Mouse (Mus musculus) embryonic facial prominence, embryonic 10.5 days (tissue): ENCODE measurements around the gene Ctbp1. TPM values are rescaled to one million over a fixed set of nuclear protein-coding genes. Genes with fewer than 3 reads are reported as not detected.

Experiments used
- DNase-seq: peaks from one replicate; pipeline ENCODE4 v3.0.0-alpha.2; 2017; ENCODE audit warnings: low spot score
- H3K27ac ChIP-seq: fragments of 300-500 bp; sonication (generic); replicated peaks from 2 replicates; pipeline ENCODE4 v1.5.1; 2016; ENCODE audit warnings: mild to moderate bottlenecking
- H3K27me3 ChIP-seq: fragments of 300-500 bp; sonication (generic); replicated peaks from 2 replicates; pipeline ENCODE4 v1.6.1; 2016; ENCODE audit warnings: low read depth, mild to moderate bottlenecking; ENCODE audit not compliant: poor library complexity, severe bottlenecking
- H3K36me3 ChIP-seq: fragments of 300-500 bp; sonication (generic); replicated peaks from 2 replicates; pipeline ENCODE4 v1.6.1; 2016; ENCODE audit warnings: mild to moderate bottlenecking, moderate library complexity
- H3K4me1 ChIP-seq: fragments of 300-500 bp; sonication (generic); 2 replicates; pipeline ENCODE4 v1.6.1; 2016
- H3K4me3 ChIP-seq: fragments of 300-500 bp; sonication (generic); 2 replicates; pipeline ENCODE4 v1.5.1; 2016; ENCODE audit warnings: mild to moderate bottlenecking, moderate library complexity
- H3K9me3 ChIP-seq: fragments of 300-500 bp; sonication (generic); 2 replicates; pipeline ENCODE4 v1.6.1; 2016; ENCODE audit warnings: mild to moderate bottlenecking
- WGBS: fragments of 180-500 bp; shearing (Covaris S2); methylation state at CpG from one replicate; pipeline ENCODE4 v1.1.7; 2016; 5-methylcytosine and 5-hydroxymethylcytosine counted together
- polyA plus RNA-seq: library from polyadenylated mRNA; unstranded; fragments of >200 nt; fragmentation: Nextera tagmentation; extraction: Ambion mirVana; gene quantifications from 2 replicates; pipeline ENCODE4 v1.2.1, GENCODE M21; 2016

Ctbp1 gene
- polyA plus RNA-seq, 1 experiment from 2014 or later: 420 TPM

GRCm38 (mm10) chr5:33218746-33219449 lies 55.9 kb downstream of the Ctbp1 start:
- Histone ChIP-seq H3K9me3 (no peaks in the 10 kb centered on the region), H3K27ac (peak overlapping the region; percentile 72), H3K4me3 (no peak overlapping the region), H3K36me3 (no peaks in the 10 kb centered on the region), H3K27me3 (no peaks in the 10 kb centered on the region), H3K4me1 (peaks cover 76% of the 10 kb centered on the region)
- DNase-seq: no peak
- WGBS: 76% methylated on average over 20 of the region's 20 CpGs

- Histone ChIP-seq H3K4me3 (peak within 1 kb of the TSS; percentile 25; the same call in 1 of the 2 replicates), H3K27ac (peak within 1 kb of the TSS; percentile 72), H3K36me3 (no peaks in the 10 kb centered on the region), H3K27me3 (no peaks in the 10 kb centered on the region), H3K9me3 (no peaks in the 10 kb centered on the region), H3K4me1 (peaks cover 67% of the 10 kb centered on the region)
- DNase-seq: peak; percentile 55
- 15% methylated on average over 5 of the region's 5 CpGs for WGBS
Observed at GRCm38 (mm10) chr5:33218081-33218480, 56.7 kb downstream of the Ctbp1 start, which contains the start of gene Spon2. TSS of gene Spon2 (minus strand) at chr5:33218455.

GRCm38 (mm10) chr5:33217663-33218062 lies 57.1 kb downstream of the Ctbp1 start:
- H3K4me1 ChIP-seq: peaks cover 63% of the 10 kb centered on the region
- peak overlapping the region; percentile 72 for H3K27ac ChIP-seq
- WGBS: 47% methylated on average over 3 of the region's 3 CpGs
- no peaks in the 10 kb centered on the region for H3K27me3 ChIP-seq
- no peaks in the 10 kb centered on the region for H3K36me3 ChIP-seq
- H3K4me3 ChIP-seq: peak overlapping the region; percentile 25; the same call in 1 of the 2 replicates
- no peak for DNase-seq
- no peaks in the 10 kb centered on the region for H3K9me3 ChIP-seq

GRCm38 (mm10) chr5:33214723-33215122 lies 60.1 kb downstream of the Ctbp1 start:
- peaks cover 34% of the 10 kb centered on the region for H3K4me1 ChIP-seq
- WGBS: 82% methylated on average over 4 of the region's 4 CpGs
- H3K27ac ChIP-seq: no peak overlapping the region
- no peaks in the 10 kb centered on the region for H3K36me3 ChIP-seq
- H3K4me3 ChIP-seq: no peak overlapping the region
- DNase-seq: no peak
- no peaks in the 10 kb centered on the region for H3K27me3 ChIP-seq
- no peaks in the 10 kb centered on the region for H3K9me3 ChIP-seq

- DNase-seq: no peak
- Histone ChIP-seq H3K27ac (no peak overlapping the region), H3K27me3 (no peaks in the 10 kb centered on the region), H3K9me3 (no peaks in the 10 kb centered on the region), H3K4me1 (no peaks in the 10 kb centered on the region), H3K4me3 (no peak overlapping the region), H3K36me3 (no peaks in the 10 kb centered on the region)
- 85% methylated on average over 5 of the region's 5 CpGs for WGBS
Observed at GRCm38 (mm10) chr5:33211254-33211653, 63.5 kb downstream of the Ctbp1 start.

- WGBS: 86% methylated on average over 3 of the region's 3 CpGs
- no peaks in the 10 kb centered on the region for H3K9me3 ChIP-seq
- DNase-seq: no peak
Observed at GRCm38 (mm10) chr5:33210515-33210914, 64.3 kb downstream of the Ctbp1 start.

GRCm38 (mm10) chr5:33208533-33209245 lies 66.1 kb downstream of the Ctbp1 start:
- Histone ChIP-seq H3K27ac (no peak overlapping the region), H3K9me3 (no peaks in the 10 kb centered on the region), H3K4me1 (no peaks in the 10 kb centered on the region), H3K4me3 (no peak overlapping the region), H3K27me3 (no peaks in the 10 kb centered on the region), H3K36me3 (no peaks in the 10 kb centered on the region)
- WGBS: 77% methylated on average over 14 of the region's 14 CpGs
- no peak for DNase-seq

More at GRCm38 (mm10) chr5:33210515-33210914, 64.3 kb downstream of the Ctbp1 start:
- Histone ChIP-seq H3K36me3 (no peaks in the 10 kb centered on the region), H3K4me1 (no peaks in the 10 kb centered on the region), H3K27me3 (no peaks in the 10 kb centered on the region), H3K27ac (no peak overlapping the region), H3K4me3 (no peak overlapping the region)

- Histone ChIP-seq H3K9me3 (no peaks in the 10 kb centered on the region), H3K4me3 (no peak overlapping the region), H3K4me1 (no peaks in the 10 kb centered on the region), H3K27ac (no peak overlapping the region), H3K36me3 (no peaks in the 10 kb centered on the region), H3K27me3 (no peaks in the 10 kb centered on the region)
- DNase-seq: no peak
- WGBS: 60% methylated on average over 9 of the region's 9 CpGs
Observed at GRCm38 (mm10) chr5:33207136-33207535, 67.7 kb downstream of the Ctbp1 start.

GRCm38 (mm10) chr5:33206328-33206727 lies 68.5 kb downstream of the Ctbp1 start:
- H3K4me3 ChIP-seq: no peak overlapping the region
- no peaks in the 10 kb centered on the region for H3K4me1 ChIP-seq
- no peak for DNase-seq
- no peaks in the 10 kb centered on the region for H3K36me3 ChIP-seq
- WGBS: 90% methylated on average over 7 of the region's 7 CpGs
- no peaks in the 10 kb centered on the region for H3K9me3 ChIP-seq
- no peak overlapping the region for H3K27ac ChIP-seq
- H3K27me3 ChIP-seq: no peaks in the 10 kb centered on the region

GRCm38 (mm10) chr5:33204284-33204683 lies 70.5 kb downstream of the Ctbp1 start:
- no peaks in the 10 kb centered on the region for H3K27me3 ChIP-seq

GRCm38 (mm10) chr5:33203691-33204242 lies 71.0 kb downstream of the Ctbp1 start:
- H3K27me3 ChIP-seq: no peaks in the 10 kb centered on the region
- H3K4me3 ChIP-seq: peak overlapping the region; percentile 32
- H3K27ac ChIP-seq: no peak overlapping the region
- peak; percentile 85 for DNase-seq
- H3K9me3 ChIP-seq: no peaks in the 10 kb centered on the region
- WGBS: 22% methylated on average over 9 of the region's 9 CpGs
- H3K4me1 ChIP-seq: no peaks in the 10 kb centered on the region
- no peaks in the 10 kb centered on the region for H3K36me3 ChIP-seq

More at GRCm38 (mm10) chr5:33204284-33204683, 70.5 kb downstream of the Ctbp1 start:
- Histone ChIP-seq H3K9me3 (no peaks in the 10 kb centered on the region), H3K4me3 (no peak overlapping the region), H3K36me3 (no peaks in the 10 kb centered on the region), H3K4me1 (no peaks in the 10 kb centered on the region), H3K27ac (no peak overlapping the region)
- 77% methylated on average over 7 of the region's 7 CpGs for WGBS
- DNase-seq: no peak

- Histone ChIP-seq H3K9me3 (no peaks in the 10 kb centered on the region), H3K4me3 (no peak overlapping the region), H3K36me3 (no peaks in the 10 kb centered on the region), H3K27me3 (no peaks in the 10 kb centered on the region), H3K27ac (no peak overlapping the region), H3K4me1 (no peaks in the 10 kb centered on the region)
- DNase-seq: no peak
- WGBS: 85% methylated on average over 6 of the region's 6 CpGs
Observed at GRCm38 (mm10) chr5:33203171-33203565, 71.6 kb downstream of the Ctbp1 start.
